Mouse (Mus musculus) CH12.LX (cell line): ENCODE measurements at regions not wholly inside any gene's neighbourhood (a gene's known extent, or its start where the extent isn't known, plus 50 kb on each side); places are given as distances from the start of the nearest gene placed in this dataset.

Experiments
- DNase-seq: peaks from one replicate; pipeline ENCODE4 v3.0.0-alpha.2; 2013; ENCODE audit errors: extremely low read depth
- H3K27ac ChIP-seq: 2 replicates; pipeline ENCODE4 v1.5.1; 2012; ENCODE audit warnings: low read depth, mild to moderate bottlenecking, control low read depth, moderate library complexity; ENCODE audit not compliant: insufficient read depth
- H3K27me3 ChIP-seq: replicated peaks from 2 replicates; pipeline ENCODE3; 2012; ENCODE audit warnings: inconsistent platforms
- H3K36me3 ChIP-seq, 2 experiments: replicated peaks in 1 of 2; 2 replicates each; pipeline versions ENCODE3 to v1.6.1; 2012; ENCODE audit warnings: inconsistent platforms in 1 of 2, low read length in 1 of 2, mild to moderate bottlenecking in 1 of 2, mixed read lengths in 1 of 2, moderate library complexity in 1 of 2; ENCODE audit not compliant: control insufficient read depth in 1 of 2, insufficient read depth in 1 of 2
- H3K4me1 ChIP-seq, 2 experiments: 2 replicates each; pipeline ENCODE4 v1.6.1; 2012; ENCODE audit warnings: inconsistent platforms in 1 of 2, moderate library complexity in 1 of 2; ENCODE audit not compliant: insufficient read depth in 2 of 2, control insufficient read depth in 1 of 2
- H3K4me2 ChIP-seq: 2 replicates; pipeline ENCODE4 v1.6.1; 2012; ENCODE audit warnings: low read depth, mild to moderate bottlenecking, control low read depth; ENCODE audit not compliant: poor library complexity, insufficient read depth, severe bottlenecking
- H3K4me3 ChIP-seq, 3 experiments: fragments of 150-350 bp in 1 of 3; sonication (generic) in 1 of 3; replicated peaks in 1 of 3; 2 replicates each; pipeline versions ENCODE3 to v1.5.1; 2011 to 2012; ENCODE audit warnings: low read depth in 2 of 3, low read length in 2 of 3, mild to moderate bottlenecking in 2 of 3, moderate library complexity in 2 of 3, control low read depth in 1 of 3, improper control_type of control experiment in 1 of 3, inconsistent platforms in 1 of 3, mixed read lengths in 1 of 3; ENCODE audit not compliant: poor library complexity in 1 of 3
- H3K79me2 ChIP-seq: replicated peaks from 2 replicates; pipeline ENCODE4 v1.6.1; 2012; ENCODE audit warnings: mild to moderate bottlenecking, moderate library complexity; ENCODE audit not compliant: control insufficient read depth, poor library complexity, insufficient read depth, severe bottlenecking; ENCODE audit errors: extremely low read depth
- H3K9ac ChIP-seq: 2 replicates; pipeline ENCODE4 v1.6.1; 2012; ENCODE audit warnings: low read depth, mild to moderate bottlenecking, control low read depth, moderate library complexity; ENCODE audit not compliant: insufficient read depth
- H3K9me3 ChIP-seq: replicated peaks from 2 replicates; pipeline ENCODE3; 2012; ENCODE audit warnings: low read length, inconsistent platforms, mixed read lengths
- BHLHE40 ChIP-seq: IDR thresholded peaks from 2 replicates; pipeline ENCODE4 v1.6.1; 2011; ENCODE audit warnings: mild to moderate bottlenecking, low read depth, low read length, improper control_type of control experiment
- CHD2 ChIP-seq: IDR thresholded peaks from 2 replicates; pipeline ENCODE4 v1.6.1; 2011; ENCODE audit warnings: low read length, improper control_type of control experiment
- CTCF ChIP-seq, 2 experiments: IDR thresholded peaks in 1 of 2; conservative IDR thresholded peaks in 1 of 2; 2 replicates each; pipeline ENCODE4 v1.5.1; 2011 to 2012; ENCODE audit warnings: low read depth in 2 of 2, low read length in 2 of 2, improper control_type of control experiment in 1 of 2, inconsistent platforms in 1 of 2, mild to moderate bottlenecking in 1 of 2, moderate library complexity in 1 of 2
- EP300 ChIP-seq: IDR thresholded peaks from 2 replicates; pipeline ENCODE4 v1.6.1; 2011; ENCODE audit warnings: low read length, improper control_type of control experiment
- GABPA ChIP-seq: IDR thresholded peaks from 2 replicates; pipeline ENCODE4 v1.6.1; 2012; ENCODE audit warnings: low read depth, low read length, improper control_type of control experiment, inconsistent platforms; ENCODE audit not compliant: insufficient replicate concordance
- IRF4 ChIP-seq: IDR thresholded peaks from 2 replicates; pipeline ENCODE4 v1.6.1; 2014; ENCODE audit warnings: low read depth, mild to moderate bottlenecking, inconsistent platforms, low read length, improper control_type of control experiment
- JUND ChIP-seq: conservative IDR thresholded peaks from 2 replicates; pipeline ENCODE4 v1.6.1; 2011; ENCODE audit warnings: low read depth, low read length, improper control_type of control experiment
- KAT2A ChIP-seq: IDR thresholded peaks from 2 replicates; pipeline ENCODE4 v1.6.1; 2012; ENCODE audit warnings: low read length, improper control_type of control experiment, inconsistent platforms; ENCODE audit not compliant: insufficient replicate concordance
- MAX ChIP-seq: IDR thresholded peaks from 2 replicates; pipeline ENCODE4 v1.6.1; 2011; ENCODE audit warnings: low read length, improper control_type of control experiment
- MAZ ChIP-seq: IDR thresholded peaks from 2 replicates; pipeline ENCODE4 v1.6.1; 2012; ENCODE audit warnings: low read depth, mild to moderate bottlenecking, inconsistent platforms, low read length, improper control_type of control experiment, moderate library complexity
- MEF2A ChIP-seq: IDR thresholded peaks from 2 replicates; pipeline ENCODE4 v1.6.1; 2014; ENCODE audit warnings: low read depth, mild to moderate bottlenecking, inconsistent platforms, low read length, improper control_type of control experiment, borderline replicate concordance
- MXI1 ChIP-seq: IDR thresholded peaks from 2 replicates; pipeline ENCODE4 v1.6.1; 2011; ENCODE audit warnings: mild to moderate bottlenecking, low read depth, low read length, improper control_type of control experiment
- MYC ChIP-seq: IDR thresholded peaks from 2 replicates; pipeline ENCODE4 v1.6.1; 2011; ENCODE audit warnings: low read depth, mild to moderate bottlenecking, improper control_type of control experiment, low read length
- NRF1 ChIP-seq: IDR thresholded peaks from 2 replicates; pipeline ENCODE4 v1.6.1; 2014; ENCODE audit warnings: low read depth, mild to moderate bottlenecking, inconsistent platforms, low read length, improper control_type of control experiment, moderate library complexity
- POLR2A ChIP-seq: IDR thresholded peaks from 2 replicates; pipeline ENCODE4 v1.6.1; 2011; ENCODE audit warnings: low read depth, mild to moderate bottlenecking, improper control_type of control experiment, low read length
- RAD21 ChIP-seq: IDR thresholded peaks from 2 replicates; pipeline ENCODE4 v1.6.1; 2011; ENCODE audit warnings: low read depth, mild to moderate bottlenecking, low read length, improper control_type of control experiment, moderate library complexity
- SIN3A ChIP-seq: IDR thresholded peaks from 2 replicates; pipeline ENCODE4 v1.6.1; 2012; ENCODE audit warnings: low read length, improper control_type of control experiment, inconsistent platforms
- SMC3 ChIP-seq: IDR thresholded peaks from 2 replicates; pipeline ENCODE4 v1.6.1; 2011; ENCODE audit warnings: low read depth, low read length, improper control_type of control experiment
- USF1 ChIP-seq: IDR thresholded peaks from 2 replicates; pipeline ENCODE4 v1.6.1; 2014; ENCODE audit warnings: low read depth, mild to moderate bottlenecking, inconsistent platforms, low read length, improper control_type of control experiment
- USF2 ChIP-seq: conservative IDR thresholded peaks from 2 replicates; pipeline ENCODE4 v1.6.1; 2011; ENCODE audit warnings: low read depth, low read length, improper control_type of control experiment
- ZKSCAN1 ChIP-seq: IDR thresholded peaks from 2 replicates; pipeline ENCODE4 v1.6.1; 2012; ENCODE audit warnings: low read depth, inconsistent platforms, low read length, improper control_type of control experiment, borderline replicate concordance
- ZMIZ1 ChIP-seq: IDR thresholded peaks from 2 replicates; pipeline ENCODE4 v1.6.1; 2012; ENCODE audit warnings: low read depth, mild to moderate bottlenecking, inconsistent platforms, low read length, improper control_type of control experiment
- ZNF384 ChIP-seq: IDR thresholded peaks from 2 replicates; pipeline ENCODE4 v1.6.1; 2012; ENCODE audit warnings: low read depth, low read length, improper control_type of control experiment, inconsistent platforms
- dilution Hi-C: fragments of 300-500 bp; cut with MboI; formaldehyde crosslinking; loops from 2 replicates; pipeline ENCODE4 v1.14.3; 2020; ENCODE audit warnings: low sequenced_read_pairs; ENCODE audit not compliant: extremely low pct_unique_long_range_greater_than_20kb, extremely low pct_ligation_motif_present
- in situ Hi-C: fragments of 300-500 bp; cut with MboI; formaldehyde crosslinking; loops from 3 replicates; pipeline ENCODE4 v1.14.3; 2019; ENCODE audit warnings: low sequenced_read_pairs, low pct_ligation_motif_present, low pct_unique_long_range_greater_than_20kb, mixed read lengths

GRCm38 (mm10) chr11:21024111-21024510, 67.0 kb upstream of the Peli1 start:
- in situ Hi-C loops (no loop called here), dilution Hi-C loops (no loop called here)
- Histone ChIP-seq H3K27me3 (no peaks in the 10 kb centered on the region), H3K4me2 (0 out of 2 replicates have a peak overlapping the region, but pooled peaks have one; percentile 2), H3K4me1 (peaks cover 0 to 38% of the 10 kb centered on the region in 2 experiments; a peak in 2 of 4 replicates), H3K79me2 (no peaks in the 10 kb centered on the region), H3K9ac (no peak overlapping the region)
- DNase-seq = no peak
- TF ChIP-seq MAZ = no peak
- no peak for TF ChIP-seq ZMIZ1
- no peak for TF ChIP-seq SIN3A
- TF ChIP-seq ZNF384 = no peak
- TF ChIP-seq MEF2A = no peak
- no peak for TF ChIP-seq USF1
- no peak for TF ChIP-seq RAD21
- no peak for TF ChIP-seq GABPA
- no peak for TF ChIP-seq IRF4
- TF ChIP-seq CHD2 = no peak
- TF ChIP-seq USF2 = no peak
- no peak for TF ChIP-seq ZKSCAN1
- TF ChIP-seq EP300 = no peak
- TF ChIP-seq, all 38 proteins: peak for 0
- Histone ChIP-seq H3K36me3 (no peaks in the 10 kb centered on the region), H3K4me3 (no peak overlapping the region), H3K27ac (no peak overlapping the region), H3K9me3 (peaks cover 3% of the 10 kb centered on the region)

- Histone ChIP-seq H3K79me2 (no peaks in the 10 kb centered on the region), H3K27ac (no peak overlapping the region), H3K9me3 (peaks cover 5% of the 10 kb centered on the region), H3K4me2 (no peak overlapping the region), H3K27me3 (no peaks in the 10 kb centered on the region), H3K4me1 (peaks cover 0 to 38% of the 10 kb centered on the region in 2 experiments; a peak in 2 of 4 replicates), H3K9ac (no peak overlapping the region), H3K36me3 (no peaks in the 10 kb centered on the region), H3K4me3 (no peak overlapping the region)
- in situ Hi-C loops (no loop called here), dilution Hi-C loops (no loop called here)
- DNase-seq = peak; percentile 48
- TF ChIP-seq BHLHE40 (no peak), NRF1 (no peak), USF1 (no peak), POLR2A (no peak), KAT2A (no peak), MXI1 (no peak), CHD2 (no peak), CTCF (conservative IDR thresholded peaks at IDR 0.05 in 1 of 2, IDR thresholded peaks at IDR 0.05 in 1 of 2; ENCODE audit: low read depth in 2 of 2, low read length in 2 of 2) (no peak), SMC3 (no peak), ZNF384 (no peak), JUND (no peak), GABPA (no peak), MAX (no peak), MYC (no peak)
Observed at GRCm38 (mm10) chr11:21024521-21024920, 66.6 kb upstream of the Peli1 start.
